Mouse (Mus musculus) gonadal fat pad, adult 2 months (tissue): ENCODE data around the gene V1ra8. TPM values are rescaled to one million over a fixed set of nuclear protein-coding genes. Genes with fewer than 3 reads are reported as not detected.
"Not testable (repeated sequence)": the region's sequence is repeated elsewhere in the genome, so short reads cannot be mapped to it uniquely, and the experiment has no call there.

ENCODE experiments used
- DNase-seq: peaks from one replicate; pipeline ENCODE4 v3.0.0-alpha.2; 2012; ENCODE audit warnings: low read depth
- polyA plus RNA-seq: library from polyadenylated mRNA; depleted of rRNA; stranded (reverse); fragments of >200 nt; gene quantifications from 2 replicates; pipeline ENCODE4 v1.2.3, GENCODE M21; 2012; rRNA removed

Gene V1ra8
- polyA plus RNA-seq = not detected in 2 replicates

- DNase-seq = not testable (repeated sequence)
Measured at GRCm38 (mm10) chr6:90202493-90202892, at the start of gene V1ra8. TSS of gene V1ra8 (plus strand) at chr6:90202793.

GRCm38 (mm10) chr6:90160139-90160538 lies 42.5 kb upstream of the V1ra8 start:
- no peak for DNase-seq

- DNase-seq = no peak
Measured at GRCm38 (mm10) chr6:90174508-90174907, 28.1 kb upstream of the V1ra8 start, which contains the start of gene Vmn1r52. TSS of gene Vmn1r52 (plus strand) at chr6:90174808.

GRCm38 (mm10) chr6:90224338-90224737 lies 21.7 kb downstream of the V1ra8 start, which contains the start of gene Vmn1r53:
TSS of gene Vmn1r53 (minus strand) at chr6:90224438.
- no peak for DNase-seq

- DNase-seq = not testable (repeated sequence)
Measured at GRCm38 (mm10) chr6:90232114-90232513, 29.5 kb downstream of the V1ra8 start.

- DNase-seq = no peak
Measured at GRCm38 (mm10) chr6:90232681-90233080, 30.1 kb downstream of the V1ra8 start.

- no peak for DNase-seq
Measured at GRCm38 (mm10) chr6:90244019-90244418, 41.4 kb downstream of the V1ra8 start.

GRCm38 (mm10) chr6:90246000-90246399 lies 43.4 kb downstream of the V1ra8 start, which contains the start of gene Vmn1r54:
TSS of gene Vmn1r54 (plus strand) at chr6:90246300.
- no peak for DNase-seq

Other genes with a start within 250 kb of the V1ra8 start
- not detected in 2 replicates for gene Vmn1r46, start 233.5 kb upstream of the V1ra8 start, polyA plus RNA-seq
- not detected in 2 replicates for gene Vmn1r47, start 186.6 kb upstream of the V1ra8 start, polyA plus RNA-seq
- gene Vmn1r48, start 166.0 kb upstream of the V1ra8 start, polyA plus RNA-seq = not detected in 2 replicates
- not detected in 2 replicates for gene Vmn1r49, start 124.3 kb upstream of the V1ra8 start, polyA plus RNA-seq
- not detected in 2 replicates for gene Vmn1r50, start 101.4 kb upstream of the V1ra8 start, polyA plus RNA-seq
- gene Vmn1r51, start 80.2 kb upstream of the V1ra8 start, polyA plus RNA-seq = not detected in 2 replicates
- gene Vmn1r52, start 28.0 kb upstream of the V1ra8 start, polyA plus RNA-seq = not detected in 2 replicates
- 0.14 TPM in 1 of 2 replicates, not detected in the other for gene Vmn1r53, start 21.6 kb downstream of the V1ra8 start, polyA plus RNA-seq
- not detected in 2 replicates for gene Vmn1r54, start 43.5 kb downstream of the V1ra8 start, polyA plus RNA-seq
- gene BC048671, start 98.4 kb downstream of the V1ra8 start, polyA plus RNA-seq = 0.92 and 1.3 TPM in 2 replicates
- 0.37 and 0.69 TPM in 2 replicates for gene Chst13, start 122.4 kb downstream of the V1ra8 start, polyA plus RNA-seq
- gene Uroc1, start 130.5 kb downstream of the V1ra8 start, polyA plus RNA-seq = 0.41 and 0.88 TPM in 2 replicates
- 15.2 and 19.9 TPM in 2 replicates for gene Zxdc, start 166.7 kb downstream of the V1ra8 start, polyA plus RNA-seq
- gene Cfap100, start 226.0 kb downstream of the V1ra8 start, polyA plus RNA-seq = 1.1 and 2.6 TPM in 2 replicates